Mouse (Mus musculus) heart, adult 11 months (tissue): ENCODE measurements at regions not wholly inside any gene's neighbourhood (a gene's known extent, or its start where the extent isn't known, plus 50 kb on each side); places are given as distances from the start of the nearest gene placed in this dataset.
A peak's percentile ranks its signal among the peaks of the same experiment; 100 is the strongest.

Source experiments
- DNase-seq: peaks from one replicate; pipeline ENCODE4 v3.0.0; 2022

DNA sequence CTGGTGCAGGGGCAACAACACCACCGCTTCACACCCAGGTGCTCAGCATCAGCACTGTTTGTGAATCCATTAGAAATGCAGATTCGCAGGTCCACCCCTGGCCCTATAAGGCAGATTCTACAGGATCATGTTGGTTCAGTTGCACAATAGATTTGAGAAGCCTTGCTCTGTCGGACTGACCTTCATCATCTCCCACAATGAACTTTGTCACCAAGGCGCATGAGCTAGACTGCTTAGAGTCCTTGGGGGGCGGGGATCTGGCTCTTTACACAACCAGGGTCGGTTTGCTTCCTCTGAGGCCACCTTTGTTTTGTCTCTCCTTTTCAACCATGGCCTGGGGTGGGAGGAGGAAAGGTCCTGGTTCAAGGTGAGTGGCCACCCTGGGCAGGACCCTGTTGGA, 209.7 kb downstream of the Igsf11 start:
- no peak for DNase-seq

DNA sequence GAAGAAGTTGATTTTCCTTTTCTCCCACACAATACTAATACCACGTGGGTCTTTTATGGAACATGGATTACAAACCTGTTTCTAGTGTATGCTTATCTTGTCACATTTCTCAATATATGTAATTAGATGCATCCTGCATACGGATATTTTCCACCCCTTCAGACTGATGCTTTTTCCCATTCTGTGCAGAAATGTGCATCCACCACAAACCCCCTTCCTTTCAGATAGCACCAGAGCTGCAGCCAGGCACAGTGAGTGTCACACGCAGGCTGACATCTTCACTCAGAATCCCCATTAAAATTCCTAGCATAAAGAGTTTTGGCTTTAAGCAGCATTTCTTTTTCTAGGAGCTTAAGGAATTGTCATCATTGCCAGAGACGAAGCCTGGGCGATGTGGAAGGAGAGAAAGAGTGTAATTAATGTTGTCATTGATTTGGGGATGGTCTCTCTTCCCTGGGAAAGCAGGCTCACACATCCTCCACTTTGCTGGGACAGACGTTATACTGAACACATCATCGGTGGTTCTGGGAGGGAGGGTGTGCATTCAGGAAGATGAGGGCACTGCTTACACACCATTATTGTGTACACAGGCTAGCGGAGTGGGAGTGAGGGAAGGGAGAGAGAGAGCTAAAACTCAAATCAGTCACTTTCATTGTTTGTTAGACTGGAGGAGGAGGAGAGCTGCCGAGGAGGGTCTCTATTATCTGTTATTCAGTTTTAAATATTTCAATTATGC, 211.1 kb downstream of the Igsf11 start:
- no peak for DNase-seq

DNA sequence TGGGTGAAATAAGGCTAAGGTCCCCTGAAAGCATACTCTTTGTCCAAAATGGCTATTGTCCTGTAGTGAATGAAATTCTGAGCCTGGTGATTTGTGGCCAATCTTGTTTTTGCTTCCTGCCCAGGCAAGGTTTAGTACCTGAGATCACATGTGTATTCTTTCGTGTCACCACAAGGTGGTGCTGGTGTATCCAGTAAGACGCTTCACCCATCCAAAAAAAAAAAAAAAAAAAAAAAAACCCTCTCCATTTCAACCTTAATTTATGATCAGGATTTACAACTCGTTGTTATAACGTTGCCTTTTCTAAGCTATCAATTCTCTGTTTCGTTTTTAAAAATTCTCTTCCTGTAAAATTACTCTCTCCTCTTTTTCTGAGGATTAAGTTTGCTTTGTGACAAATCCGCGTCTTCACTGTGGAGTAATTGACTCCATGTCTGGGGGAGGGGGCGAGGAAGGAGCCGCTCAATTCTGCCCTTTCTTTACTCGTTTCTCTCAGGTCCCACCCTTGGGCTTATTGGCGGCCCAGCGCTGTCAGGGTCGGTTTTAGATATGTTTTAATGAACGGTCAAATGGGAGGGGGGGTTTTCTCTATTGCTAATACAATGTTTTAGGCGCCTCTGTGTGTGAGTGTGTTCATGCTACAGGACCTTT, 217.0 kb downstream of the Igsf11 start:
- DNase-seq, result no peak

DNA sequence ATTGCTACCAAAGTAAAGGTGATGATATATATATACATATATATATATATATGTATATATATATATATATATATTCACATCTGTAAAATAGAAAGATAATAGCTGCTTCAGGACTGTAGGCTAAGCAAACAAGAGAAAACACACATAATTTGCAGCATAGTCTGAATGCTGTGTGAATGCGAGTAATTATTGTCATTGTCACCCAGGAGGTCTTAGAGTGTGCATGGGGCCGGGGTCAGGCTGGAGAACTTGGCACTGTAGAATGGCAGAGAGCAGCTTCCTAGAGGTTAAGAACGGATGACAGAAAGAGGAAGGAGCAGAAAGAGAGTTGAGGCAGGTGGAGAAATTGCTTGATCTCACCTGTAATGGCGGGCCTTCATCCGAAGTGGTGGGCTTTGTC, 217.6 kb downstream of the Igsf11 start:
- DNase-seq, result no peak

DNA sequence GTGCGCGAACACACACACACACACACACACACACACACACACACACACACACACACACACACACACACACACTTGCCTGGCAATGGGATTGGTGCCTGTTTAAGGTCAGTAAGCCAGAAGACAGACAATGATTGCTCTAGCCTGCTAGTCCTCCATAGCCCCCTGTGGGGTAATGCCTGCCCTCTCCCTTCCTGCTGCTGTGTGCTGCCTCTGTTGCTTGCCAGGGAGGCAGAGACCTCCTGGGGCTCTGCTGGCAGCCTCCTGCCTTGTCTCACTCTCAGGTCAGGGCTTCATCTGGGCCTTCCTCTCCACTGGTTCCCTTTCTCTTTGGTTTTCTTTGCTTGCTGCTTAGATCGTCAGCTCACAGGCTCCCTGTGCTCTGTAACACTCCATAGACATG, 225.6 kb downstream of the Igsf11 start:
- no peak for DNase-seq

DNA sequence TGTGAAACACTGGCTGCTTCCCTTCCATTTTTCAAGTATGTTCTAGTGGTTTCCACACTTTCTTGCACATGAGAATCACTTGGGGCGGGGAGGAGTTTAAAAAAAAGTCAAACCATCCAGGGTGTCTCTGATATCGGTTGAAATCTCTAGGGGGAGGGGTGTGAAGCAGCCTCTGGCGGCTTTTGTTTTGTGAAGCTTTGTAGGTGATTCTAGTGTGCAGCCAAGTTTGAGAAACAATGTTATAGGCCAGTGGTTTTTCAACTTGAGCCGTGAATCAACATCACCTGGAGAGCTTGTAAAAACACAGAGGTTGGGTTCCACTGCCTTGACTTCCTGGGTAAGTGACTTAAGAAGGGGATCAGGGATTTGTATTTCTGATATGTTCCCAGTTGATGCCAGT, 227.3 kb downstream of the Igsf11 start:
- no peak for DNase-seq

DNA sequence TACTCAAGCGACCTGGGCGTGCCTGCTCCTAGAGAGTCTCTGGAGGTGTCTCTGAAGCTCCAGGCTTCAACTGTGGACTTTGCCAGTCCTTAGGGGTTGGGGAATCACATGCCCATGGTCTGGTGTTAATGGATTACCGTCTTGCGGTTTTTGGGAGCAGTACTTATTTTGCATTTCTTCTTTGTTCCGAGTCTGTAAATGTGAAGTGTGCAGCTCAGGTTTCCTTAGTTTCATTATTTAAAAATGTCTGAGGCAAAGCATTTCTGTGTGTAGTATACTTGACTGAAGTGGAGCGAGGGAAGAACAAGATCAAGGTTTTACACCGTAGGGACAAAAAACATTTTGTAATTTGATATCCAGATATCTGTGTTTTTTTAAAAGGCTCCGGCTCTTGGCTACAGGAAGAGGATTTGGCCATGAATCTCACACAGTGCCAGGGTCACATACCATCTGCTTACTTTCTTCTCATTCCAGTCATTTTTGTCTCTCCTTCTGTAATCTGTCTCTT, 231.0 kb downstream of the Igsf11 start:
- DNase-seq, result no peak

DNA sequence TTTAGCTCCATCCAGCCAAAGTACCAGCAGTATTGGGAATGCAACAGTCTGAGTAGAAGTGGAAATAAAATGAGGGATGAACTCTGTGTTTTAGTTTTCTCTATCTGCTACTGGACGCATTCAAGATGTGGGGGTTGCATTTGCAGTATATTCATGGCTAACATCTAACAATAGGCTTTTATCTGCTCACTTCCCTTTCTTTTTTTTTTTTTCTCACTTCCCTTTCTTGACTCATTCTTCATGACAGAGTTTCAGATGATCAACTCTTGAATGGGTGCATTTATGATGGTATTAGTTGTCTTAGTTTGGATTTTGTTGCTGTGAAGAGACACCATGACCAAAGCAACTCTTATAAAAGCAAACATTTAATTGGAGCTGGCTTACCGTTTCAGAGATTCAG, 240.0 kb downstream of the Igsf11 start:
- no peak for DNase-seq

DNA sequence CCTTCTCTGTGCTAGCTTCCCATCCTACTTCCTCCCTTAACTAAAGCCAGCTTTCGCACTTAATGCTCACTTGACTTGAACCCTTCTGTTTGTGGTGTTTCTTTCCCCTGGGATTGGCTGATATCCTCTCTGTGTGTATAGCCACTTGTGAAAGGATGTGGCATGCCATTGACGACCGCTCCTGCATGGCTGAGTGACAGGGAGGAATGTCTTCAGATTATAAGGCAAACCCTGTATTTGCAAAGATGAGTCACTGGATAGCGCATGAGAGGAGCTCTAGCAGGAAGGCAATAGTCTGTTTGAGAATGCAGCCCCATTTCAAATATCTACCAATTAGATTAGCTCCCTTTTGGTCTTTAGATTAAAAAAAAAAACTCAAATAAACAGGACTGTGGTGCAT, 243.3 kb downstream of the Igsf11 start:
- no peak for DNase-seq

DNA sequence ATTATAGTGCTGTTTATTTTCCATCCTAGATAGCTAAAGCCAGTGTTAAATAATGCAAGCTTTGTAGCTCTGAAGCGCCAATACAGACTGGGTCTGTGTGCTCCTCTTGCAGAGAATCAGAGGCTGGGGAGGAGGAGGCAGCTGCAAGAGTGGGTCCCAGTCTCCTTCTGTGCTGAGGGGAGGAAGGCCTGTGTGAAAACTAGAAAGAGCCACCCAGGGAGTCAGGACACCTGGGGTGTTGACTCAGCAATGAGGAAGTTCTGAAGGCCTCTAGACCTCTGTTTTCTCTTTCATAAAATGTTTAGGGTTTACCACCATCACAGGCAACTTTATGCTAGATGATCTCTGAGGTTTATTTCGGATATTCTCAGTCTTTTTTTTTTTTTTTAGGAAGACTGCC, 254.7 kb downstream of the Igsf11 start:
- no peak for DNase-seq

DNA sequence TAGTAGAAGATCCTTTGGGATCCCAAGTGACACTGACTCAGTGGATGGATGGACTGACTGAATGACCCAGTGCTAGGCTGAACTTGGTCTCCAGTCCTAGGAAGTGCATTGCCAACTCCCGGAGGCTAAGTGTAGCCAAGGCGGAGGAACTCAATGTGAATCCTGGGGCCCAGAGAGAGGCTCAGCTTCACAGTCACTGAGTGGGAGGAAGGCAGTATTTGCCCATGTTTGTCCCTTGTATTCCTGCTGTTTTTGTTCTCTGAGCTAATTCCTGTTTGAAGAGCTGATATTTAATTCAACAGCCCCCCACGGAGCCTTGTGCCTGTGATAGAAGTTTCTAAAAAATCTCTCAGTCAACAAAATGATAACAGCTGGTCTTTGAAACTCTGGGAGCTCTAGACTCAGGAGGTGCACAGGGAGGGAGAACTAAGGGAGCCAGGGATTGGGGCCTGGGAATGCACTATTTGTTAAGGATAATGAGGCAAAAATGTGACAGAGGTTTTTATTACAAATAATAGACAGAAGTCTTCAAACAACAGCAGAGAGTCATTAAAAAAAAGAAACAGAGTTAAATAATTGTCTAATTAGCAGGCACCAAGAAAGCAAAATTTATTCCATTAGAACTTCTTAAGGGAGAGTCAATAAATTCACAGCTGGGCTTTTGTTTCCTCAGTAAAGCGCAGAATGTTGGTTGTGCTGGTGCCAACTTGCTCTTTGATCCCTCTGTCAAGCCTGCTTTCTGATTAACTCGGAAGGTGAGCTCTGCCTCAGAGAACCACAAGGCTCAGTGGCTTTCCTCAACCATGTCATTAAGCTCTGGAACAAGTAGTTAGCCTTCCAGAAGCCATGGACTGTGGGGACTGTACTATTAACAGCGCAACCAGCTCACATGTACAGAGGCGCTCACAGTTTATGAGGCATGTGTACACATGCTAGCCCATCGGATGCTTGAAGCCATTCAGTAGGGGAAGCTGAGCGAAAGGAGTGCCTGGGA, 259.2 kb downstream of the Igsf11 start:
- no peak for DNase-seq

DNA sequence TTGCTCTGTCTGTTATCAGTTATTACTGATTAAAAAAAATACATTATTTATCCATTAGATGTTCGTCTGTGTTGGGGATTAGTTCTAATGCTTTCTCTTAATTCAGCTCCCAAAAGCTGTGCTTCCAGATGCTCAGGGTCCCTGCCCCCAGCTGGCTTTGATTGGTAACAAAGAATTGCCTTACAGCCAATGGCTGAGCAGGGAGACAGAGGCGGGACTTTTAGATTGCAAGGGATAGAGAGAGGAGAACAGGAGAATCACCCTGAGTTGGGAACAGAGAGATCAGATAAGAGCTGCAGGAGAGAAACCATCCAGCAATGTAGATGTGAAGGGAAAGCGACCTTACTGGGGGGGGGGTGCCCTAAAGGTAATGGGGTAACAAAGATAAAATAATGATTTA, 266.4 kb downstream of the Igsf11 start:
- DNase-seq, result no peak

DNA sequence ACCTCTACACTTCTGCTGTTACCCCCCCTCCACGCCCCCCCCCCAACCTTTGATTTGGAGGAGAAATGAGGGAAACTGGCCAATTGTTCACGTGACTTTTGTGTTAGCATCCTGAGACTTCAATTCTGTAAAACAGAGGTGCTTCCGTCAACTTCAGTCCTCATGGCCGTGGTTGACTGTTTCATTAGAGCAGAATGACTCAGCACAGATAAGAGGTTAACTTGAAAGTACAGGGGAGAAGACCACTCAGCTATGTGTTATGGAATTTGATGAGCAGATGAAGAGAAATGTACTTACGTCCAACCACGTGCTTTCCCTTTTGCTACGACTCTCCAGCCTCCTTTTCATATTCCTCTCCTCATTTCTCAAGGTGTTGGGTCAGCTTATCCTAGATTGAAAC, 267.3 kb downstream of the Igsf11 start:
- DNase-seq, result no peak

DNA sequence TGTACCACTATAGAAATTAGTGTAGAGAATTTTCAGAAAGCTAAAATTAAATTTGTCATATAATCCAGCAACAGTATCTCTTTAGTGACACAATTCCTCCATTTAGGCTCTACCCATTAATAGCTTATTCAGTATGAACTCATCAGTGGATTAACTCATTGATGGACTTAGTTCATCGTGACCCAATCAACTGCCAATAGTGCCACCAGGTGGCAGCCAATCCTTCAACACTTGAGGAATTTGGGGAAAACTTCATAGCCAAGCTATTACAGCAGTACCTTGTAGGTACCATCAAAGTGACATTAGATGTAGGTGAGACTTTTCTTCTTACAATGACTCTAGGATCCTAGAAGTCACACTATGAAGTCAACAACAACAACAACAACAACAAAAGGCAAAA, 270.2 kb downstream of the Igsf11 start:
- DNase-seq, result no peak

DNA sequence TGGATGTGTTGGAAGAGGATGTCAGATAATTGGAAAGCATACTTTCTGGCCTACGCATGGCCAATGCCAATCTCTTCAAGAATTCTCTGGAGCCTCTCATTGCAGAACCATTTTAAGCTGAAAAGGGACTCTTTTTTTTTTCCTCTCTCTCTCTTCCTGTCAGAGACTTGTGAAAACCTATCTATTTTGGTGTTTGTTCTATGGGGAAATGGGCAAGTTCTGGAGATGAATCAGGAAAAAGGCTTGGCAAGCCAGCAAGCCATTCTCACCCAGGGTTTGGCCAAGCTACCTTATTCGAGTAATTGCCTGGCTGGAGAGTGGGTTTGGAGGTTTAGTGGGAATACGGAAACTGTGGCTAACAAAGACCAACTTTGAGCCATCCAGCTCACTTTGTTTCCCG, 299.4 kb downstream of the Igsf11 start:
- no peak for DNase-seq

DNA sequence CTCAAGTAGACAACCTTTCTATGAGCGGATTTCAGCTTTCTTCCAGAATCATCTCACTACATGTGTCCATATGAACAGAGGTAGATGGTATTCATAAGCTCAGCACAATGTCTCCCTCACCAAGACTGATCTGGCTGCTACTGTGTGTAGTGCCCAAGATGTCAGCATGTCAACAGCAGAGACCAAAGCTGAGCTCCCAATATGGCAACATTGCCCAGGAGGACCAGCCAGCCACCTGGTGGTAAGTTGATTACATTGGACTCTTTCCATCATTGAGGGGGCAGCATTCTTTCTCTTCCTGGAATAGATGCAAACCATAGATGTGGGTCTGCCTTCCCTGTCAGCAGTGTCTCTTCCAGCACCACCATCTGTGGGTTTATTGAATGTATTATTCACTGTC, 303.0 kb downstream of the Igsf11 start:
- DNase-seq, result no peak

DNA sequence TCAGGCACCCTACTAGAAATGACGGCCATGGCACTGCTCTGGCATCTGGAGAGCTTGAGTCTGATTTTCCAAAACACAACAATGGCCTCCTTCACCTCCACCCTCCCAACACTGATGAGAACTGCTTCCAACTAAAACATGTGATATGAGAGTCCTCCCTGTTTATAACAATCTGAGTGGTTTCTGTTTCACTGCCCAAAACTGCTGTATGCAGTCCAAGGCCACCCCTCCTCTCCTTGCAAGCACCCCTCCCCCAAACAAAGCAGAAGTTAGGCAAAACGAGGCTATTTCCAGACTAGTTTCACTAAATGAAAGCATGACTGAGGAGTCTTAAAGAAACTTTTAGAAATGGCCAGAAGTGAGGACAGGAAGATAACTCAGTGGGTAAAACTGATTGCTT, 304.4 kb downstream of the Igsf11 start:
- DNase-seq, result peak; percentile 89

DNA sequence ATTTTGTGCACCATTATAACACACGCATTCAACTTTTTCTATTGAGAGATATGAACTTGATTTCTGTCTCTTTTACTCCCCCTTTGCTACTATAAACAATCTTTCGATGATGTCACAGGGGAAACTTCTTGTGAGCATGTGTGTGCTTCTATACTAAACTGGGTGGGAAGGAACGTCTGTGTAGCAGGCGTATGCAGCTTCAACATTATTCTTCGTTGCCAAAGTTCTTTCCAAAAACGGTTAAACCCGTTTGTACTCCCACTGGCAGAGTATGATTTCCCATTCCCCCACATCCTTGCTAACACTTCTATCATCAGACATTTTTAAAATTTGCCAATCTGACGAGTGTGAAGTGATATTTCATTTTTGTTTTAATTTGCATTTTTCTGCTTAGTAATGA, 331.1 kb downstream of the Igsf11 start:
- no peak for DNase-seq

DNA sequence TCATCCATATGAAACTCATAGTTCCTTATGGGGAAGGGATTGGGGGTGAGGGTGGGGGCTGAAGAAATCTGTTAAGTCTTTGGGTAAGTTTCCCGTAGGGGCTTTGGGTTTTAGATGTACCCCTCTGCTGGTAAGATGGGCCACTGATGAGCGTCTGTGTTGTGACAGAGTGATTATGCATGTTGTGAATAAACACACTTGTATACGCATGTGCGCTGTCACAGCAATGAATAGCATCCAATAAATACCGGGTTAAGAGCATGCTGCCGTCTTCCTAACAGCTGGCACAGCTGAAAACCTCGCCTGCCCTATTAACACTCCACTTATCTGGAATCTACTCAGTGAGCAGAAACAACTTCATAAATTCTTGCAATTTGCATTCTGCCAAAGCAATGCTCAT, 337.0 kb downstream of the Igsf11 start:
- no peak for DNase-seq

DNA sequence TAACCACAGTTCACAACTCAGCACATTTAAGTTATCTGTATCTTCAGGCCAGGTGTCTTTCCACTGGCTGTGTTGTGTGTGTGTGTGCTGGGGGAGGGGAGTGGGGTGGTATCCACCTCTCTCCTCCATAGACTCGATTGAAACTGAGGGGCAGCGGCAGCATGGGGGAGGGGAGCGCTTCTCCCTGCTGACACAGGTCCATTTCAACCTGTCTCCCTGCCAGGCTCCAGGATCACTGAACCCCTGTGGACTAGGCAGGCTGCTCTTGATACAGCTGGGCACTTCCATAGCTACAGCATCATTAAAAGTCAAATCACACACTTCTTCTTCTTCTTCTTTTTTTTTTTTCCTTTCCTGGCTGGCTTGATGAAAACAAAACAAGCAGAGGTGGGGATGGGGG, 338.0 kb downstream of the Igsf11 start:
- DNase-seq, result no peak

DNA sequence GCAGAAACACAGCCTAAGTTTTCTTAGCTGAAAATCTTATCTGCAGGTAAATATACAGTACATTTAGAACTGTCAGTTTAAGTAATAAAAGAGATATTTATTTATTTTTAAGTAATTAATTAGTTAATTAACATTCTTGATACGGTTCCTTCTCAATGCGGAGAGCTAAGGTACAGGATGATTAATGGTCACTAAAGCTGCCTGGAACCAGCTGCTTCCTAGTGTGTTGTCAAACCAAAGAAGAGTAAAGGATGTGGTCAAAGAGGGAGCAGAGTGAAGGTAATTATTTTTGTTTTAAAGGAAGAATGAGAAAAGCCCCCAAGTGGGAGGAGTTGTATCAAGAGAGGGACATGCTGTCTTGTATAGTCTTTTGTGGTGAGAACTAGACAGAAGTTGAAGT, 341.8 kb downstream of the Igsf11 start:
- DNase-seq, result no peak

DNA sequence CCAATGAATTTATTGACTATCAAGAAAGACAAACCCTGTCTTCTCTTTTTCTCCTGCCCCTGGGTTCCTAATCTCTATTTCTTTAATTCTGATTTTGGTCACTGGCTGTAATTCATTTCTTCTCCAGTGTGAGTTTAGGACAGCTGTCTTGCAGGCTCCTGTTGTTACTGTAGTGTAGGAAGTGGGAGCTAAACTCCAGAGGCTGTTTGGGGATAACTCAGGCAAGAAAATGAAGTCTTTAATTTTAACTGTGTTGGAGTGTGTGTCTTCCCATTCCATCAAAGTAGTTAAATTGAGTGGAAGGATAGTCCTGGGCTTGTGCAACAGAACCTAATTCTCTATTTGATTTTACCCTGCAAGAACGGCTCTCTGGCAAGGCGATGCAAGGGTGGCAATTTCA, 381.0 kb downstream of the Igsf11 start:
- DNase-seq, result no peak

DNA sequence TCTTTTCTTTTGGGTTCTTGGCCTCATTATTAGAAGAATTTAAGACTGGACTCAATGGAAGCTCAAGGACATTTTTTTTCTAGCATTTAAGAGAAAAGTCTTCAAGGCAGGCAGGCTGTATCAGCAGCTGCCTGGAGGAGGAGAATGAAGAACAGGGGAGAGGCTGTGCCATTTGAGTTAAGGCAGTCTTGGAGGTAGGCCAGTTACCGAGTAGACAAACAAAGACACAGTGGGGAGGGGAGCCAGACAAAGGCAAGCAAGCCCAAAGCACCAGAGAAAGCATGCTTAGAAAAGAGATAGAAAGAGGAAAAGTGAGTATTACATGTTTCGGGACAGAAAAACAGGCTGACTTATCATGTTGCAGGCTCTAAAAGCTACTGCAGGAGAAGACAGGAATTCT, 392.0 kb downstream of the Igsf11 start:
- no peak for DNase-seq
